Mouse (Mus musculus) liver, postnatal 0 days (tissue): ENCODE measurements around the gene Havcr1. TPM values are rescaled to one million over a fixed set of nuclear protein-coding genes. Genes with fewer than 3 reads are reported as not detected.
"Not testable (repeated sequence)": the region's sequence is repeated elsewhere in the genome, so short reads cannot be mapped to it uniquely, and the experiment has no call there.

Experiments used
- ATAC-seq: fragments of 200-750 bp; cut with Nextera tagmentation; 2 replicates; pipeline ENCODE4 v1.8.0; 2017; ENCODE audit warnings: mild to moderate bottlenecking, moderate library complexity
- DNase-seq: peaks from one replicate; pipeline ENCODE4 v3.0.0-alpha.2; 2016
- H3K27ac ChIP-seq: fragments of 300-500 bp; sonication (generic); 2 replicates; pipeline ENCODE4 v1.5.1; 2014; ENCODE audit warnings: antibody characterized with exemption, moderate library complexity, mild to moderate bottlenecking, low read depth
- H3K27me3 ChIP-seq: fragments of 300-500 bp; sonication (generic); 2 replicates; pipeline ENCODE4 v1.6.1; 2014; ENCODE audit warnings: low read length, control low read depth, mixed read lengths; ENCODE audit not compliant: insufficient read depth
- H3K36me3 ChIP-seq: fragments of 300-500 bp; sonication (generic); replicated peaks from 2 replicates; pipeline ENCODE4 v1.6.1; 2014; ENCODE audit warnings: mild to moderate bottlenecking, control low read depth, low read length, moderate library complexity, mixed read lengths; ENCODE audit not compliant: insufficient read depth
- H3K4me1 ChIP-seq: fragments of 300-500 bp; sonication (generic); 2 replicates; pipeline ENCODE4 v1.6.1; 2014; ENCODE audit warnings: antibody characterized with exemption, mild to moderate bottlenecking, control low read depth; ENCODE audit not compliant: insufficient read depth
- H3K4me2 ChIP-seq: fragments of 300-500 bp; sonication (generic); 2 replicates; pipeline ENCODE4 v1.6.1; 2014; ENCODE audit warnings: low read depth, mild to moderate bottlenecking, low read length, moderate library complexity, mixed read lengths
- H3K4me3 ChIP-seq: fragments of 300-500 bp; sonication (generic); 2 replicates; pipeline ENCODE4 v1.5.1; 2014; ENCODE audit warnings: low read depth, low read length
- H3K9ac ChIP-seq: fragments of 300-500 bp; sonication (generic); replicated peaks from 2 replicates; pipeline ENCODE4 v1.6.1; 2014; ENCODE audit warnings: mild to moderate bottlenecking, moderate library complexity
- H3K9me3 ChIP-seq: fragments of 300-500 bp; sonication (generic); 2 replicates; pipeline ENCODE4 v1.6.1; 2016; ENCODE audit warnings: mild to moderate bottlenecking, control low read depth, low read length, mixed read lengths
- CTCF ChIP-seq: sonication (generic); IDR thresholded peaks from 2 replicates; pipeline ENCODE4 v1.5.1; 2016; ENCODE audit warnings: antibody characterized with exemption, low read depth
- EP300 ChIP-seq: IDR thresholded peaks from 2 replicates; pipeline ENCODE4 v1.6.1; 2016; ENCODE audit warnings: antibody characterized with exemption, low read depth, mild to moderate bottlenecking
- WGBS: fragments of 180-500 bp; shearing (Covaris S2); extraction: QIAGEN DNeasy Blood & Tissue Kit; methylation state at CpG from one replicate; pipeline ENCODE4 v1.1.7; 2014; ENCODE audit not compliant: insufficient replicate concordance; 5-methylcytosine and 5-hydroxymethylcytosine counted together
- polyA plus RNA-seq: library from polyadenylated mRNA; unstranded; fragments of >200 nt; fragmentation: Nextera tagmentation; extraction: Ambion mirVana; gene quantifications from 2 replicates; pipeline ENCODE4 v1.2.1, GENCODE M21; 2015

The Havcr1 gene
- polyA plus RNA-seq, 1 experiment from 2014 or later = not detected

DNA sequence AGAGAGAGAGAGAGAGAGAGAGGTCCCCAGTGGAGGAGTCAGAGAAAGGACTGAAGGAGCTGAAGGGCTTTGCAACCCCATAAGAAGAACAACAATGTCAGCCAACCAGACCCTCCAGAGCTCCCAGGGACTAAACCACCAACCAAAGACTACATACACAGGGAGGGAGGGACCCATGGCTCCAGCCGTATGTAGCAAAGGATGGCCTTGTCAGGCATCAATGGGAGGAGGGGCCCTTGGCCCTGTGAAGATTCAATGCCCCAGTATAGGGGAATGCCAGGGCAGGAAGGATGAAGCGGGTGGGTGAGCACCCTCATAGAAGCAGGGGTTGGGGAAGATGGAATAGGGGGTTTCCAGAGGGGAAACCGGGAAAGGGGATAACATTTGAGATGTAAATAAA lies 6.8 kb downstream of the Havcr1 start:
- no peak overlapping the region for H3K27ac ChIP-seq
- no peaks in the 10 kb centered on the region for H3K9me3 ChIP-seq
- DNase-seq (no peak), ATAC-seq (no peak)
- H3K27me3 ChIP-seq = no peaks in the 10 kb centered on the region
- H3K4me3 ChIP-seq = no peak overlapping the region
- no peaks in the 10 kb centered on the region for H3K36me3 ChIP-seq
- H3K4me2 ChIP-seq = no peak overlapping the region
- TF ChIP-seq EP300 = no peak
- TF ChIP-seq CTCF = no peak
- WGBS = 73% methylated on average over 3 of the region's 3 CpGs
- H3K4me1 ChIP-seq = no peaks in the 10 kb centered on the region
- no peak overlapping the region for H3K9ac ChIP-seq

DNA sequence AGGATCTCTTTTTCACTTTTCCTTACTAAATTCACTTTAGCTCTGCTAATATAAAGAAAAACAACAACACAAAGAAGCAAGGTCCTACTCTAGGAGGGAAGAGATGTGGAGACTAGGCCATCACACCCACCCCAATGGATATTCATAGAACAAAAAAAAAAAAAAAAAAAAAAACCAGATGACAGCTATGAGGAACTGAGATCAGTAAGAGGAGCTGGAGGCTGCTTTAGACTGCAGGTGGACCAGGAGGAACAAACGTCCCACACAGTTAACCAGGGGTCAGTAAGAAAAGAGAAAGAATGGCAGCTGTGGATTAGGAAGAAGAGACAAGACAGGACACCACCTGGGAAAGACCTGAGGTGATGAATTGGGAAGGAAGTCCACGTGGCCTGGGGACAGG lies 13.1 kb downstream of the Havcr1 start:
- ATAC-seq = no peak
- Histone ChIP-seq H3K9me3 (no peaks in the 10 kb centered on the region), H3K4me2 (no peak overlapping the region), H3K36me3 (no peaks in the 10 kb centered on the region), H3K4me3 (no peak overlapping the region), H3K4me1 (no peaks in the 10 kb centered on the region), H3K9ac (no peak overlapping the region), H3K27me3 (no peaks in the 10 kb centered on the region), H3K27ac (no peak overlapping the region)
- DNase-seq = no peak
- TF ChIP-seq CTCF (no peak), EP300 (no peak)
- WGBS = 48% methylated on average over 2 of the region's 2 CpGs

DNA sequence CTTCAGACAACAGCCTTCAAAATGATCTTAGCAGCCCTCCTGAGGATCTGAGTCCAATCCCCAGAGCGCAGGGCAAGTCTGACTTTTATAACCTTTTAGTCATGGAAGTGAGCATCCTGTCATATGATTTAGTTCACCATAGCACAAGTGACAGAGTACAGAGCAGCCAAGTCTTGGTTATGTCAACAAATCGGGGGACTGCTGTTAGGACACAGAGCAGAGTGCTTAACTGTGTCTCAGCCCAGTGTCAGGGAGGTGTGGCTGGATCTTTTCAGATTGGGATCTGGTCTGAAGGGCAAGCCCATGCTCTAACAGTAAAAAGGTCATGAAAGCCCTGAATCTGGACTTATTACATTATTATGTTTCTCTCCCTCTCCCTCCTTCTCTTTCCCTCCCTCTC lies 18.8 kb downstream of the Havcr1 start:
- Histone ChIP-seq H3K27ac (no peak overlapping the region), H3K9ac (no peak overlapping the region), H3K27me3 (no peaks in the 10 kb centered on the region), H3K4me3 (no peak overlapping the region), H3K36me3 (no peaks in the 10 kb centered on the region), H3K9me3 (no peaks in the 10 kb centered on the region), H3K4me1 (no peaks in the 10 kb centered on the region), H3K4me2 (no peak overlapping the region)
- WGBS = 43% methylated on average over 2 of the region's 2 CpGs
- ATAC-seq (no peak), DNase-seq (no peak)
- TF ChIP-seq CTCF = no peak
- no peak for TF ChIP-seq EP300

DNA sequence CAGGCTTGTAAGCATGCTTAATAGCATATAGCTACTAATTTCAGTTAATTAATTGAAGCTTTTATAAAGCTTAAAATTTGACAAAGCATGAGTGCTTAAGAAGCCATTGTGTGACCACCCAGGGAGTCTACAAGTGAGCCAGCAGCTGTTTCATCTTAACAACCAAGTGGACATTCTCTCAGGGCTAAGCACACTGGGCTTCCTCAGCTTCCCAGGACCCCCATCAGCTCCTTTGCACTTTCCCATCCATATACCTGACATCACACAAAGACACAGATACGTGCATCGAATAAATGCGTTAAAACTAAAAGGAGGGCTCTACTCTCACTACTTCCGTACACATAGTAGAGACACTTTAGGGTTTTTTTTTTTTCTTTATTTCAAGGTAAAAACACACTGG lies 19.8 kb downstream of the Havcr1 start:
- H3K9ac ChIP-seq = no peak overlapping the region
- no peak overlapping the region for H3K4me3 ChIP-seq
- no peak overlapping the region for H3K27ac ChIP-seq
- H3K27me3 ChIP-seq = no peaks in the 10 kb centered on the region
- ATAC-seq (no peak), DNase-seq (no peak)
- H3K9me3 ChIP-seq = no peaks in the 10 kb centered on the region
- H3K4me1 ChIP-seq = no peaks in the 10 kb centered on the region
- TF ChIP-seq EP300 (no peak), CTCF (no peak)
- H3K36me3 ChIP-seq = no peaks in the 10 kb centered on the region
- 83% methylated on average over 4 of the region's 4 CpGs for WGBS
- H3K4me2 ChIP-seq = no peak overlapping the region

DNA sequence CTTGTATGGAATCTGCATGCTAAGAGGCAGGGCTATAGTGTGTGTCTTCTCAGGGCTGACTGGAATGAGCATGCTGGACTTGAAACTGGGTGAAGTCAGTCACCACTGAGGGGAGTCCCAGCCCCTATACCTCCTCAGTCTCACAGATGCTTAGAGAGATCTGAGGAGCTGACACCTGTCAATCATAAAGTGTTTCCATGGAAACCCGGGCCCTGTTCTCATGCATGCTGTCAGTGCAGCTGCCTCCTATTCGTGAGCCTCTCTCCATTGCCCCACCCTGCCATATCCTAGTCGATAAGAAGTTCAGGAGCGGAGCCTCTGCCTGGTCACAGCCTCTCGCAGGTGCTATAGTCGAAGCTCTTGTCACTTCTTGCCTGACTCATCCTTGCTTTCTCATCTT lies 20.8 kb downstream of the Havcr1 start:
- H3K4me1 ChIP-seq, H3K27ac ChIP-seq, H3K4me3 ChIP-seq, H3K36me3 ChIP-seq, H3K4me2 ChIP-seq, H3K27me3 ChIP-seq, ATAC-seq, H3K9me3 ChIP-seq, H3K9ac ChIP-seq, DNase-seq: not testable (repeated sequence)
- 73% methylated on average over 6 of the region's 6 CpGs for WGBS

DNA sequence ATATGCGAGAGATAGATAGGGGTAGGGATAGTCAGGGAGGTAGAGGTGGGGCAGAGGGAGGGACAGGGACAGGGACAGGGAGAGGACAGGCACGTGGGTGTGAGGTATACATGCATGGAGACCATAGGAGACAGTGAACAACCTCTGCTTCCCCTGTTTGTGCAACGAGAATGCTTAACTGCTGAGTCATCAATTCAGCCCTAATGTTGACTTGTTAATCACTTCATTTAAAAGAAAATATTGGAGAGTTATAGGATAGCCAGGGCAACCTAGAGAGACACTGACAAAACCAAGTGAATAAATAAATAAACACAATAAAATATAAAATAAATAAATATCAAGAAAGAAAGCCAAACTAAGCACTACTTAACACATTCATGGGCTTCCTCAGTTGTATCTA lies 42.0 kb downstream of the Havcr1 start:
- Histone ChIP-seq H3K4me3 (no peak overlapping the region), H3K36me3 (no peaks in the 10 kb centered on the region), H3K9ac (no peak overlapping the region), H3K4me1 (no peaks in the 10 kb centered on the region), H3K27me3 (no peaks in the 10 kb centered on the region), H3K4me2 (no peak overlapping the region), H3K9me3 (no peaks in the 10 kb centered on the region), H3K27ac (no peak overlapping the region)
- ATAC-seq (no peak), DNase-seq (no peak)
- TF ChIP-seq CTCF (no peak), EP300 (no peak)
- 50% methylated on average over 3 of the region's 3 CpGs for WGBS

DNA sequence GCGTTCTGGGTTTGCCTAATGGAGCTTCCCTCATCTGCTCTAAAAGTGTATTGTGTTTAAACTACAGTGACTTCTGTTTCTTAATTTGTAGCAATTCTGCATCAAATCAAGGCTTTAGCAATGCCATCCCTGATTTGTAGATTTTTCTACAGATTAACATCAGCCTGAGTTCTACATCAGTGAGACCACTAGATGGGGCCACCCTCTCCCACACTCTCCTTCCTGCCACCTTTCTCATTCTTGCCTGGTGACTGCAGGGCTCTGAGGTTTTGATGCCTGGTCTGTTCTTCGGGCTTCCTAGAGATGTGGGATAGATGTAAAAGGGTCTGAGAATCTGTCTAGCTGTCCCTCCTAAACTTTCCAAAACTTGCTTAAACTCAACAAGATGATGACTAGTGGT lies 44.9 kb downstream of the Havcr1 start:
- no peaks in the 10 kb centered on the region for H3K4me1 ChIP-seq
- TF ChIP-seq CTCF = peak; percentile 33
- TF ChIP-seq EP300 = no peak
- no peaks in the 10 kb centered on the region for H3K27me3 ChIP-seq
- ATAC-seq (no peak), DNase-seq (no peak)
- H3K4me3 ChIP-seq = no peak overlapping the region
- H3K27ac ChIP-seq = no peak overlapping the region
- WGBS = 76% methylated on average over 2 of the region's 2 CpGs
- no peak overlapping the region for H3K4me2 ChIP-seq
- no peaks in the 10 kb centered on the region for H3K9me3 ChIP-seq
- no peaks in the 10 kb centered on the region for H3K36me3 ChIP-seq
- no peak overlapping the region for H3K9ac ChIP-seq
